Mouse (Mus musculus) embryonic fibroblast, embryonic 13.5 days (primary cell): ENCODE results near the gene 2700049A03Rik.

Experiments used
- CTCF ChIP-seq: IDR thresholded peaks from 2 replicates; pipeline ENCODE4 v1.5.1; 2011; ENCODE audit warnings: mild to moderate bottlenecking, control low read depth, low read length, moderate library complexity, borderline replicate concordance; ENCODE audit not compliant: insufficient read depth
- POLR2A ChIP-seq: IDR thresholded peaks from 2 replicates; pipeline ENCODE4 v1.6.1; 2011; ENCODE audit warnings: low read depth, mild to moderate bottlenecking, control low read depth, low read length, moderate library complexity

DNA sequence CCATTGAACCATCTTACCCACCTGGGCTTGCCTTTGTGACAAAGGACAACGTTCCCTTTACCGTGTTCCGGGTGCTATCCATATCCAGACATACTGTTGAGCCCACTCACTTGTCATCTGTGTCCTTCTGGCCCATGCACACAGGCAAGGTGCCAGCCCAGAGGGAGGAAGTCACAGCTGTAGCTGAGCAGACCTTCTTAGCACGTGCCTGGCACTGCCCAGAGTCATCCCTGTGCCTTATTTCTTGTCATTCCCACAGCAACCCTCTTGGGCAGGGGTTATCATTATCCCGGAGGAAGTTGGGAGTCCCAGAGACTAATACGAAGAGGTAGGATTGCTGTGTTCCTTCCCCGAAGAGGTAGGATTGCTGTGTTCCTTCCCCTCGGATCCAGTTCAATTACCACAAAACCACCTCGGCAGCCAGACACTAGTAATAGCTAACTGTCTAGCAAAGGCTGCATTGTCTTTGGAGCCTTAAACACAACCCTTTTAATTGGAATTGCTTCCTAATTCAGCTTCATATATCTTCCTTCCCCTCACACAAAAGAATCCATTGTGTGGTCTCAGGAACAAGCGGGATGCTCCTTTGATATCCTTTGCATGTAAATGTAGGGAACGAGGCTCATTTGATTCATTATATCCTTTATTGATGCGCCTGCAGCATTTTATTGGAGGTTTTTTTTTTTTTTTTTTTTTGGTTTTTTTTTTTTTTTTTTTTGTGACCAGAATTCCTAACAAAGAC is 143.0 kb downstream of the 2700049A03Rik start:
- TF ChIP-seq CTCF: no peak
- TF ChIP-seq POLR2A: no peak
